Mouse (Mus musculus): ENCODE results near the gene Exoc6b. TPM values are rescaled to one million over a fixed set of nuclear protein-coding genes. Genes with fewer than 3 reads are reported as not detected.

Exoc6b gene
- total RNA-seq, 2 experiments from 2014 or later, result 67.1 to 68.0 TPM

DNA sequence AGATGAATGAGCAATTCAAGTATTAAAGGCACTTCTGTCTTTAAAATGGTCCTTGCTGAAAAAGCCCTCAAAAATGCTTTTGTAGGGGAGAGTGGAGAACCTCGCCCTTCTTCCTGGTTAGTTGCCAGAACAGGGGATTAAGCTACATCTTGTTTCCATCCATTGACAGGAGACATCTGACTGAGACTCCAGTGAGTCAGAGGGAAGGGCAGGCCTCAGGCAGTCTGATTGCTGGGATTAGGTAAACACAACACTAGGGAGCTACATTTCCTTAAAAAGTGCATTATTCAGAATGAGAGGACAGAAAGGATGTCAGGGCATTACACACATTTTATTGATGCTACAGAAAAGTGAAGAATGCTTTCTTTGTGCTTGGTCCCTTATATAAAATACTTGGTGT is 293.4 kb downstream of the Exoc6b start:
- intact Hi-C loops (cut with DNase I), result no loop called here

GRCm38 (mm10) chr6:84755266-84755665 is 314.0 kb downstream of the Exoc6b start:
- DNase-seq (ENCODE audit: extremely low spot score in 1 of 2, low spot score in 2 of 2), result no peak
- intact Hi-C loops (cut with DNase I), result no loop called here

More for the DNA sequence above, 293.4 kb downstream of the Exoc6b start:
- DNase-seq (ENCODE audit: extremely low spot score in 1 of 2, low spot score in 2 of 2), result no peak

DNA sequence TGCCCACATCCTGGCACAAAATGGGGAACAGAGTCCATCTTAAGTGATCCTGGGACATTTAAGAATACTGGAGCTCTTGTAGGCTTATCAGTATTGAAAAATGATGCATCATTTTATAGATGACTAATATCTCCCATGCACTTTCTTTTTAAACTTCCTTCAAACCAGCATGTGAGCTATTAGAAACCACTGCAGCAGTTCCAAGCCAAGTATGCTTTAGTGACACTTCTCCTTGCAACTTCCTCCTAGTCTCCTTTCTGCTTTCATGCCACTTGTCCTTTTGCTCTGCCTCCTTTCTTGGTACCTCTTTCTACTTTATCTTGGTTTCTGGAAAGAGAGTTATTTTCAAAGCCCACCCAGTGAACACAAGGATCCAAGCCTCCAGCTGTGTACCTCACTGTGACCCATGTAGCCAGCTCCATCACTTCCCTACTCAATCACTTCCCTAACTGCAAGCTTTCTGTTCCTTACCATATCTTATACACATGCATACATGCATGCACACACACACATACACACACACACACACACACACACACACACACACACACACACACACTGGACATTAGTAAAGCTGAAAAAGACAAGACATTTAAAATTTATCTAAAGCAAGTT is 316.4 kb downstream of the Exoc6b start:
- intact Hi-C loops (cut with DNase I), result no loop called here
- no peak for DNase-seq (ENCODE audit: extremely low spot score in 1 of 2, low spot score in 2 of 2)

- intact Hi-C loops (cut with DNase I), result no loop called here
- no peak for DNase-seq (ENCODE audit: extremely low spot score in 1 of 2, low spot score in 2 of 2)
Measured at GRCm38 (mm10) chr6:84751409-84751808, 317.9 kb downstream of the Exoc6b start.

DNA sequence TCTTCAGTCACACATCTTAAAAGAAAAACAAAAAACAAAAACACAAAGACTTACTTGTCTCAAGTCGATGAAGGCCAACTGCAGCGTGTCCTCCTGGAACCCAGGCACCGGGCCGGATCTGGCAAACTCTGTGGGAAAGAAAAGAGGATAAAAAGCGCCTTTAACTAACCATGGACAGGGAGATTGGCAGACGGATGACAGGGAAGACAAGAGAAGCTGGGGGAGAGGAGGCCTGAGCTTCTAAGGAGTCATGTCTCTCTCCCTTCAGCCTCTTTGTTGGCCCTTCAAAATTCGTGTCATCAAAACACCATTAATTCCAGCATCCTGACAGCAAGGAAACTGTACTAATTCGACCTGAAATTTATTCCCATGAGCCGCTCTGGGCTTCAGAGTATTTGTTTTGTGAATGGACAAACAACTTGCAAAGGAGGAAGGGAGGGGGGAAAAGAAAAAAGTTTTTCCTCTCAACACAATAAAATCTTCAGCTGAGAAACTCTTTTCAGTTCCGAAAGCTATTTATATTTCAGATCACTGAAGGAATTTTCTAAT is 322.4 kb downstream of the Exoc6b start:
- peak in 1 of 2 experiments; percentile 23 for DNase-seq (ENCODE audit: extremely low spot score in 1 of 2, low spot score in 2 of 2)

DNA sequence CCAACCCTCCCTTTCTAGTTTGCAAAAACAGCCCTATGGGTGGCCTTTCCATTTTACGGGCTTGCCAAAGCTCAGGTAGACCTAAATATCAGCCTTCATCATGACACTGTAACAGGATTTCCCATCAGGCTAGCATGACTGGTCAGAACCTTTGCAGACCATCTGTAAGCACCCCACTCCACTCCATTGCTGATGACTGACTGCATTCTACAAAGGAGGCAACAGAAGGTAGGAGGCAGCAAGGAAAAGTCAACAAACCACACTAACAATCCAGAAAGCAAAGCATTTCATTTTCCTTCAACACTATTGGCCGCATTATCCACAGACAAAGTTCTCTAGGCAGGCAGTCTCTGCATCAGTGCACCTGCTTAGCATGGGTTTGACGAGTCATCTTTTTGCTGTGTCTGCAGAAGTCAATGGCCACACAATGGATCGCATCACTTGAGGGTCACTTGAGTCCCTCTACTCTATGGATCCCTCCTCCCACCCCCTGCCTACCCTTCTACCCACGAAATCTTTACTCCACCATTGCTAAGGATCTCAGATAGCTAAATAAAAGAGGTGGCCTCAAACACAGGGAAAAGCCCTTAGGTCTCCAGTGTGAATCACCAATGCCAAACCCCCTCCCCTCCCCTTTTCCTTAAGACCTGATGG is 323.0 kb downstream of the Exoc6b start:
- no peak for DNase-seq (ENCODE audit: extremely low spot score in 1 of 2, low spot score in 2 of 2)
- intact Hi-C loops (cut with DNase I), result no loop called here

More for the DNA sequence above, 322.4 kb downstream of the Exoc6b start:
- intact Hi-C loops (cut with DNase I), result no loop called here

DNA sequence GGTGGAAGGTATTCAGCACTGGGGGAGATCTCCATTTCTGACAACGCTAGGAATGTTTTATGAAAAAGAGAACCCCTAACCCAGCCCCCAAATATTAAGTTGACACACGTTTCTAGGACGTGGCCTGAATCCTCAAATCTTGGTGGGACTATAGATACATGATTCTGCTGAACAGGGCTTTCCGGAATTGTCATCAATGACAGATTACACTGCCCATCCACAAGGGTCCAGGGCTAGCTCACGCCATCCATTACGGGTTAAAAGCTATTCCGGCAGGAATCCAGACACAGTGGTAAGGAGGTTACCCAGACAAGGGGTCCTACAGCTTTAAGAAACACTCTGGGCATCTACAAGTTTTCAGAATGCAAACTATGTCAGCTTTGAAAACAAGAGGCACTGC is 323.7 kb downstream of the Exoc6b start:
- intact Hi-C loops (cut with DNase I), result no loop called here
- no peak for DNase-seq (ENCODE audit: extremely low spot score in 1 of 2, low spot score in 2 of 2)

DNA sequence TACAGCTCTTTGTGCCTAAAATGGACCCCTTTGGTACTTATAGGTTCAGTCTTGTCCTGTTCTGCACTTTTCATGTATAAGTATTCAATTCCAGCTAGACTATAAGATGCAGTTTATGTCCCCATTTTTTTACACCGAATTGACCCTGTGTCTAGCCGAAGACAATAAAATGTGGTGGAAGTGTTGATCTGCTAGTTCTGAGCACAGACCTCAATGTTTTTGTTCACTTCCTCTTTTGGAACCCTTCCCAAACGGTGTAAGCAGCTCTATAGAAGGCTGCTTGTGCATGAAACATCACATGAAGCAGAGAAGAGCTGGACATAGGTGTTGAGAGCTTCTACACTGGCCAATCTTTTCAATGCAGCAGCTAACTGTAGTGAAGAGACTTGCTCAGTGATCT is 327.1 kb downstream of the Exoc6b start:
- DNase-seq (ENCODE audit: extremely low spot score in 1 of 2, low spot score in 2 of 2), result no peak
- intact Hi-C loops (cut with DNase I), result no loop called here

- DNase-seq (ENCODE audit: extremely low spot score in 1 of 2, low spot score in 2 of 2), result peak in 1 of 2 experiments; percentile 43
- intact Hi-C loops (cut with DNase I), result no loop called here
Measured at GRCm38 (mm10) chr6:84736942-84737341, 332.4 kb downstream of the Exoc6b start.

DNA sequence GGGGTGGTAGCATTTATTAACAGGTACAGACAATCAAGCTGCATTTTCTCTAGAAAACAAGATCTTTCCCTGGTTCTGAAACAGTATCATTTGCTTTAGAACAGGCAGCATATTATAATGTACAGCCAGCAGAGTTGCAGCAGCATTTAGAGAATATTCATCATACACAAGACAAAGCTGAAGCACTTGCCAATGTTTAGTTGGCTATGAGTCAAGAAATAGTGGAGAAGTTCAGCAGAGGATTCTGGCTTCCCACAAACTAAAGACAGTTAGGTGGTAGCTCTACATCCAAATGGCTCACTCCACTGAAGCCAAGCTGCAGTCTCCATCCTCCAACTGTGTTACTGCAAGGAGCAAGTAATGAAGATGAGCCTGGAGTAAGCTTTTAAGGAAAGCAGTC is 342.4 kb downstream of the Exoc6b start:
- DNase-seq (ENCODE audit: extremely low spot score in 1 of 2, low spot score in 2 of 2), result no peak
- intact Hi-C loops (cut with DNase I), result no loop called here

GRCm38 (mm10) chr6:84713171-84713570 is 356.1 kb downstream of the Exoc6b start:
- no peak for DNase-seq (ENCODE audit: extremely low spot score in 1 of 2, low spot score in 2 of 2)
- intact Hi-C loops (cut with DNase I), result no loop called here

GRCm38 (mm10) chr6:84710831-84711230 is 358.5 kb downstream of the Exoc6b start:
- intact Hi-C loops (cut with DNase I), result no loop called here
- DNase-seq (ENCODE audit: extremely low spot score in 1 of 2, low spot score in 2 of 2), result no peak

DNA sequence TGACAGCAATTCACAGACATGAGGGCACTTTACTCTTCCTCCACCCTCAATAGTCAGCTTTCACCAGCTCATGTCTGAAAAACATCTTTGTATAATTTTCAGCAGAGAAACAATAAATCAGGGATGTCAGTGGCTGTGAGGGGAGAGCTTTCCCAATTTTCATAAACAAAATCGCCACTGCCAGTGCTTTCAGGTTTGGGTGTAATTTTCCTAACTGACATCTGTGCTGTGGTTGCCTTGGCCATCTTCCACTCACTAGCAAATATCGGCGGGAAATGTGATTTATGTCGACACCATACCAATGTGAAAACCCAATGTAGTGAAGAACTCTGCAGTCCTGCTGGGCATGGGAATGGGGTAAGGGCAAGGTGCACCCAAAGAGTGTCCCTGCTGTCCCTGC is 360.7 kb downstream of the Exoc6b start:
- no peak for DNase-seq (ENCODE audit: extremely low spot score in 1 of 2, low spot score in 2 of 2)
- intact Hi-C loops (cut with DNase I), result no loop called here

GRCm38 (mm10) chr6:84699579-84699978 is 369.7 kb downstream of the Exoc6b start:
- no peak for DNase-seq (ENCODE audit: extremely low spot score in 1 of 2, low spot score in 2 of 2)

GRCm38 (mm10) chr6:84698288-84698673 is 371.0 kb downstream of the Exoc6b start:
- intact Hi-C loops (cut with DNase I), result no loop called here

More at GRCm38 (mm10) chr6:84699579-84699978, 369.7 kb downstream of the Exoc6b start:
- intact Hi-C loops (cut with DNase I), result no loop called here

GRCm38 (mm10) chr6:84697474-84698287 is 371.6 kb downstream of the Exoc6b start:
- DNase-seq (ENCODE audit: extremely low spot score in 1 of 2, low spot score in 2 of 2), result no peak
- intact Hi-C loops (cut with DNase I), result no loop called here

More at GRCm38 (mm10) chr6:84698288-84698673, 371.0 kb downstream of the Exoc6b start:
- no peak for DNase-seq (ENCODE audit: extremely low spot score in 1 of 2, low spot score in 2 of 2)

- intact Hi-C loops (cut with DNase I), result no loop called here
- DNase-seq (ENCODE audit: extremely low spot score in 1 of 2, low spot score in 2 of 2), result no peak
Measured at GRCm38 (mm10) chr6:84693844-84694243, 375.5 kb downstream of the Exoc6b start.

DNA sequence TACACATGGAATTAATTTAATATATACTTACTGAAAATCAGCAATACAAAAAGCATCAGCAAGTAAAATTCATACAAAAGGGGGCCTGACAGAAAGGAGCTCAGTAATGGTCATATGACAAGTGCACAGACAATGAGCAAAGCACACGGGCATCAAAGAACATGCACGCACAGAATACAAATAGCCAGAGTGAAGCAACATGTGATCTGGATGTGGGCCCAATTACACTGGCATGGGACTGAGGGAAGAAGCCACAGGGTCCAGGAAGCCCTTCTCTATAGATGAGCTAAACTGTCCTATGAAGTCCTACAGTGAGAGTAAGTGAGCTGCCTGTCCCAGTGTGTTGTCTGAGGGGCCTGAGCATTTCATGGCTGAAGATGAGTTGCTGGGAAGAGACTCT is 376.1 kb downstream of the Exoc6b start:
- intact Hi-C loops (cut with DNase I), result no loop called here
- DNase-seq (ENCODE audit: extremely low spot score in 1 of 2, low spot score in 2 of 2), result no peak

DNA sequence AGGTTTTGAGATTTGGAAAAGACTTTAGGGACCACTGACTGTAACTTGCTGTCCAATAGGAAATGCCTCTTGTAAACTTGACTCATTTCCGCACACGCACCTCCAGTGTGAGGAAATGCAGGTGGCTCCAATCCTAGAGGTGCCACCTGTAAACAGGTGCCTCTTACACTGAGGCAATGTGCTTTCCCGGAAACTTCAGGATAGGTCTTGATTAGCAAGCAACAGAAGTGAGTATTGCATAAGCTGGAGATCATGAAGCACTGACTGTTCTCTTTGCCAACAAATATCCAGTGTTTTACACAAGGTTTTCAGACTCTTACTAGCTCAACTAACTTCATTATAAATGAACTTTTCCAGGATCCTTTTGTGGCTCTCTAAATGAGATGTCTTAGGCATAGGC is 377.4 kb downstream of the Exoc6b start:
- DNase-seq (ENCODE audit: extremely low spot score in 1 of 2, low spot score in 2 of 2), result no peak
- intact Hi-C loops (cut with DNase I), result no loop called here

DNA sequence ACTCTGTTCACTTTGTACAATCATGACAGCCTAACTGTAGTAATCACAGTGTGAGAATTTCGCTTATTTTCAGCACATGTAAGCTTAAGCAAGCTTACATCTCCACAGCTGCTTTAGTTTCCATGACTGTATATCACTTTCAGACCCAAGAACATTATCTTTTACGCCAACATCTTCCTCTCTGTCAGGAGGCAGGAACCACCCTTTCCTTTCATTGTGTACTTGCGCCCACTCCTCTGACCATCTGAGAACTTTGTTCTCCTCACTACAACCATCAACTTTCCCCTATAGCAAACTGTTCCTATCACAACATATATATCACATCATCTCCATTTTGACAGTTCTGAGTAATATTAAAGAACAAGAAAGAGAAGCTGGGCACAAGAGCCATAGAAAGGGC is 391.5 kb downstream of the Exoc6b start:
- intact Hi-C loops (cut with DNase I), result no loop called here
- no peak for DNase-seq (ENCODE audit: extremely low spot score in 1 of 2, low spot score in 2 of 2)
